Mouse (Mus musculus) neural tube, embryonic 13.5 days (tissue): ENCODE data around the gene Rps12. TPM values are rescaled to one million over a fixed set of nuclear protein-coding genes. Genes with fewer than 3 reads are reported as not detected.
A peak's percentile ranks its signal among the peaks of the same experiment; 100 is the strongest.

Experiments used
- ATAC-seq: fragments of 200-750 bp; cut with Nextera tagmentation; 2 replicates; pipeline ENCODE4 v1.8.0; 2017; ENCODE audit warnings: low read depth, mild to moderate bottlenecking, moderate TSS enrichment, moderate library complexity
- H3K27ac ChIP-seq: fragments of 300-500 bp; sonication (generic); replicated peaks from 2 replicates; pipeline ENCODE4 v1.5.1; 2015; ENCODE audit warnings: moderate library complexity, mild to moderate bottlenecking, inconsistent platforms
- H3K27me3 ChIP-seq: fragments of 300-500 bp; sonication (generic); 2 replicates; pipeline ENCODE4 v1.6.1; 2015; ENCODE audit warnings: mild to moderate bottlenecking, inconsistent platforms
- H3K36me3 ChIP-seq: fragments of 300-500 bp; sonication (generic); 2 replicates; pipeline ENCODE4 v1.6.1; 2015; ENCODE audit warnings: mild to moderate bottlenecking, inconsistent platforms
- H3K4me1 ChIP-seq: fragments of 300-500 bp; sonication (generic); replicated peaks from 2 replicates; pipeline ENCODE4 v1.6.1; 2015; ENCODE audit warnings: inconsistent platforms
- H3K4me2 ChIP-seq: fragments of 300-500 bp; sonication (generic); 2 replicates; pipeline ENCODE4 v1.6.1; 2015; ENCODE audit warnings: inconsistent platforms, mild to moderate bottlenecking, moderate library complexity
- H3K4me3 ChIP-seq: fragments of 300-500 bp; sonication (generic); 2 replicates; pipeline ENCODE4 v1.5.1; 2015; ENCODE audit warnings: mild to moderate bottlenecking, inconsistent platforms
- H3K9ac ChIP-seq: fragments of 300-500 bp; sonication (generic); 2 replicates; pipeline ENCODE4 v1.6.1; 2015; ENCODE audit warnings: moderate library complexity, mild to moderate bottlenecking, inconsistent platforms
- H3K9me3 ChIP-seq: fragments of 300-500 bp; sonication (generic); 2 replicates; pipeline ENCODE4 v1.6.1; 2016; ENCODE audit warnings: inconsistent platforms
- WGBS: fragments of 180-500 bp; shearing (Covaris S2); methylation state at CpG from one replicate; pipeline ENCODE4 v1.1.7; 2015; 5-methylcytosine and 5-hydroxymethylcytosine counted together
- polyA plus RNA-seq: library from polyadenylated mRNA; unstranded; fragments of >200 nt; fragmentation: Nextera tagmentation; extraction: Ambion mirVana; gene quantifications from 2 replicates; pipeline ENCODE4 v1.2.1, GENCODE M21; 2015

Gene Rps12
- 111 and 141 TPM in 2 replicates for polyA plus RNA-seq

- Histone ChIP-seq H3K9ac (peak within 1 kb of the TSS; percentile 96), H3K36me3 (peaks cover 31% of the 10 kb centered on the region), H3K9me3 (no peaks in the 10 kb centered on the region), H3K27me3 (no peaks in the 10 kb centered on the region), H3K4me2 (peak within 1 kb of the TSS; percentile 84), H3K4me1 (peaks cover 33% of the 10 kb centered on the region), H3K4me3 (peak within 1 kb of the TSS; percentile 91), H3K27ac (peak within 1 kb of the TSS; percentile 81)
- ATAC-seq = peak; percentile 98
- under 1% methylated on average over 49 of the region's 51 CpGs for WGBS
Observed at GRCm38 (mm10) chr10:23787062-23787821, at the start of gene Rps12. Rps12 (minus strand) TSS chr10:23787275.

GRCm38 (mm10) chr10:23836003-23836964, 49.2 kb upstream of the Rps12 start:
- Histone ChIP-seq H3K36me3 (no peaks in the 10 kb centered on the region), H3K4me3 (no peak overlapping the region), H3K27ac (no peak overlapping the region), H3K9ac (no peak overlapping the region), H3K4me2 (no peak overlapping the region), H3K9me3 (no peaks in the 10 kb centered on the region), H3K27me3 (no peaks in the 10 kb centered on the region), H3K4me1 (no peaks in the 10 kb centered on the region)
- 81% methylated on average over 9 of the region's 9 CpGs for WGBS
- ATAC-seq = no peak

DNA sequence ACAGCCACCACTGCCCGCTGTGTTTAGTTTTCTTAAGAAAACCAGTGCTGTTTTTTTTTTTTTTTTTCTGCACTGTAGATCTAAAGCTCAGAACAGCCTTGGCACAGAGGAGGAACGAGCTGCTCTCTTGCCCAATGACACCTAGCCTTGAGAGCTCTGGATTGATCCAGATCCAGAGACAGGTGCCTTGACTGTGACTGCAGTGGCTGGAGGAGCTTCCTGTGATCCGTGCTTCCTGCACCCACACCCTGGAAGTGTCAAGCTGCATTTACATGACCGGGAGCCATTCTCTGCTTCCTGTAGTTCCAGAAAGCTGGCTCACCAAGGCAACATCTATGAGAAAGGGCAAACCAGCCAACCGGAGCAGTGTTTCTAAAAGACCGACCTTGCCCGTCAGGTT, 39.4 kb upstream of the Rps12 start:
- H3K9ac ChIP-seq = no peak overlapping the region
- no peaks in the 10 kb centered on the region for H3K4me1 ChIP-seq
- no peak overlapping the region for H3K27ac ChIP-seq
- no peaks in the 10 kb centered on the region for H3K9me3 ChIP-seq
- H3K4me3 ChIP-seq = no peak overlapping the region
- no peaks in the 10 kb centered on the region for H3K27me3 ChIP-seq
- no peak for ATAC-seq
- H3K36me3 ChIP-seq = peaks cover 65% of the 10 kb centered on the region
- H3K4me2 ChIP-seq = no peak overlapping the region
- WGBS = 92% methylated on average over 7 of the region's 7 CpGs

GRCm38 (mm10) chr10:23816241-23816640, 29.2 kb upstream of the Rps12 start:
- 90% methylated on average over 7 of the region's 7 CpGs for WGBS
- no peaks in the 10 kb centered on the region for H3K9me3 ChIP-seq

DNA sequence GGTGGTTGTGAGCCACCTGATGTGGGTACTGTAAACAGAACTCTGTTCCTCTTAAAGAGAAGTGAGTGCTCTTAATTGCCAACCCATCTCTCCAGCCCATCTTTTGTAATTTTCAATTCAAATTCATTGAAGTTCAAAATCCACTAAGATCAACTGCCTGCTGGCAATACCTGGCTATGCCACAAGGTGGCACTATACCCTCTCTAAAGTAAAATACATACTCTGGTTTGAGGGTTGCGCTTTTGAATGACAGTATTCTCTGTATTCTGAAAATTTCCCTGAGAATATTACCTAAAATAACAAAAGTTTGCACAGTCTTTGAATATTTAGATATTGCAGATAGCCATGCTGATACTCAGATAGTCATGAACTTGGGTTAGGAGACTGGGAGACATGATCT, 28.1 kb upstream of the Rps12 start:
- Histone ChIP-seq H3K9ac (no peak overlapping the region), H3K27ac (no peak overlapping the region), H3K4me2 (no peak overlapping the region), H3K4me3 (no peak overlapping the region), H3K9me3 (no peaks in the 10 kb centered on the region), H3K4me1 (no peaks in the 10 kb centered on the region; the same call in 1 of the 2 replicates), H3K27me3 (no peaks in the 10 kb centered on the region), H3K36me3 (peaks cover 41% of the 10 kb centered on the region)
- WGBS = 57% methylated on average over 1 of the region's 1 CpGs
- 0 out of 2 replicates have a peak, but pooled peaks have one; percentile 38 for ATAC-seq

More at GRCm38 (mm10) chr10:23816241-23816640, 29.2 kb upstream of the Rps12 start:
- Histone ChIP-seq H3K36me3 (peaks cover 44% of the 10 kb centered on the region), H3K9ac (no peak overlapping the region), H3K27me3 (no peaks in the 10 kb centered on the region), H3K4me3 (no peak overlapping the region), H3K27ac (no peak overlapping the region), H3K4me2 (no peak overlapping the region), H3K4me1 (no peaks in the 10 kb centered on the region; the same call in 1 of the 2 replicates)
- no peak for ATAC-seq

GRCm38 (mm10) chr10:23812852-23813766, 26.0 kb upstream of the Rps12 start:
- no peak overlapping the region for H3K4me2 ChIP-seq
- no peak overlapping the region for H3K9ac ChIP-seq
- H3K36me3 ChIP-seq = peaks cover 33% of the 10 kb centered on the region
- no peak overlapping the region for H3K4me3 ChIP-seq
- ATAC-seq = no peak
- 52% methylated on average over 11 of the region's 11 CpGs for WGBS
- no peak overlapping the region for H3K27ac ChIP-seq
- H3K9me3 ChIP-seq = no peaks in the 10 kb centered on the region
- H3K27me3 ChIP-seq = no peaks in the 10 kb centered on the region
- no peaks in the 10 kb centered on the region; the same call in 1 of the 2 replicates for H3K4me1 ChIP-seq

GRCm38 (mm10) chr10:23812438-23812759, 25.3 kb upstream of the Rps12 start:
- Histone ChIP-seq H3K36me3 (peaks cover 30% of the 10 kb centered on the region), H3K27ac (no peak overlapping the region)

DNA sequence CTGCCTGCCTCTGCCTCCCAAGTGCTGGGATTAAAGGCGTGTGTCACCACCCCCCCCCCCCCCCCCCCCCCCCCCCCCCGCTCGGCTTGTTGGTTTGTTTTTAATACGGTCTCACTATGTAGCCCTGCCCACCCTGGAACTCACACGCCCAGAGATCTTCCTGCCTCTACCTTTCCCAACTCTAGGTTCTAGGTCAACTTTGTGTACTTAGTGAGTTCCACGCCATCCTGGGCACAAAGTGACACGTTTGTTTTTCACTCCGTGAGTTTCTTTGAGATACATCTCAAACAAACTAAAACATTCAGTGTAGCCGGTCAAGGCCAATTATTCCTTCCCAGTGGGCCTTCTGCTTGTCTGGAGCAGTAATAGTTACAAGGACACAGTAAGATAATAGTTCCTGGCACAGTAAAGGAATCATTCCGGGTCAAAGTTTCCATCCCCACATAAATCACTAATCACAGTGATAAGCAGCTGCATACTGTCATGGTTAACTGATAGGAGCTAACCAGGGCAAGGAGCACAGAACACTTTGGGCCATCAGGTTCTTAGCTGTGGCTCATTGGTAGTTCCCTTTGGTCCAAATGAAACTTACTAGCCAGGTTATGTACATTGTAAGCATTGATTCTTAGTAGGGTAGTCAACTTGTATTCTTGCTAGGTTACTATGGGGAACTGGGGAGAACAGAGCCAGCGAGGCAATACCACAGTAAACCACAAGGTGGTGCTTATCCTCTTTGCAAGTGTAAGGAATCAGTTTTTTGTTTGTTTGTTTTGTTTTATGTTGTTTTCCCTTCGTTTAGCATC, 24.8 kb upstream of the Rps12 start:
- WGBS = 77% methylated on average over 9 of the region's 12 CpGs
- H3K27me3 ChIP-seq = no peaks in the 10 kb centered on the region
- ATAC-seq = no peak
- H3K27ac ChIP-seq = no peak overlapping the region
- no peak overlapping the region for H3K4me3 ChIP-seq
- H3K36me3 ChIP-seq = peaks cover 32% of the 10 kb centered on the region
- no peaks in the 10 kb centered on the region for H3K9me3 ChIP-seq
- H3K4me2 ChIP-seq = no peak overlapping the region
- H3K9ac ChIP-seq = no peak overlapping the region
- H3K4me1 ChIP-seq = no peaks in the 10 kb centered on the region; the same call in 1 of the 2 replicates

More at GRCm38 (mm10) chr10:23812438-23812759, 25.3 kb upstream of the Rps12 start:
- H3K27me3 ChIP-seq = no peaks in the 10 kb centered on the region
- no peak overlapping the region for H3K4me3 ChIP-seq
- H3K9ac ChIP-seq = no peak overlapping the region
- H3K4me1 ChIP-seq = no peaks in the 10 kb centered on the region; the same call in 1 of the 2 replicates
- no peak for ATAC-seq
- no peaks in the 10 kb centered on the region for H3K9me3 ChIP-seq
- no peak overlapping the region for H3K4me2 ChIP-seq

DNA sequence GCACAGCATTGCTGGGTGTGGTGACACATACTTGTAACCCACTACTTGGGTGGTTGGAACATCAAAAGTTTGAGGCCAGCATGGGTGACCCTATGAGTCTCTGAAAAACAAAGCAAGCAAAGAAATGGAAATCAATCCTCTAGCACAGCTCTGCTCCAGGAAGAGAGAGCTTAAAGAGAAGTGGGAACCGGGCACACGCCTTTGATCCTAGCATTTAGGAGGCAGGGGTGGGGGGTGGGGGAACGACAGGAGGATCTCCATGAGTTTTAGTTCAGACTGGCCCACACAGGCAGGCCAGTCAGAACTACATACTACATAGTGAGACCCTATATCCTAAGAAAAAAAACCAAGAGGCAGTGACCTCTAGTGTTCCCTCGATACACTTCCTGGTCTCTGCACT, 19.1 kb upstream of the Rps12 start:
- H3K36me3 ChIP-seq = peaks cover 70% of the 10 kb centered on the region

GRCm38 (mm10) chr10:23804665-23805064, 17.6 kb upstream of the Rps12 start:
- ATAC-seq = no peak
- H3K4me2 ChIP-seq = no peak overlapping the region
- WGBS = 75% methylated on average over 3 of the region's 3 CpGs
- no peak overlapping the region for H3K27ac ChIP-seq
- no peaks in the 10 kb centered on the region for H3K27me3 ChIP-seq
- H3K36me3 ChIP-seq = peaks cover 73% of the 10 kb centered on the region
- no peaks in the 10 kb centered on the region for H3K9me3 ChIP-seq
- no peaks in the 10 kb centered on the region for H3K4me1 ChIP-seq
- no peak overlapping the region for H3K4me3 ChIP-seq
- H3K9ac ChIP-seq = no peak overlapping the region

More for the DNA sequence above, 19.1 kb upstream of the Rps12 start:
- H3K27me3 ChIP-seq = no peaks in the 10 kb centered on the region
- H3K27ac ChIP-seq = no peak overlapping the region
- H3K9me3 ChIP-seq = no peaks in the 10 kb centered on the region
- H3K4me3 ChIP-seq = no peak overlapping the region
- H3K4me2 ChIP-seq = no peak overlapping the region
- 30% methylated on average over 4 of the region's 4 CpGs for WGBS
- ATAC-seq = no peak
- no peak overlapping the region for H3K9ac ChIP-seq
- H3K4me1 ChIP-seq = no peaks in the 10 kb centered on the region

- Histone ChIP-seq H3K4me2 (no peak overlapping the region), H3K9me3 (no peaks in the 10 kb centered on the region), H3K36me3 (peaks cover 64% of the 10 kb centered on the region), H3K27ac (no peak overlapping the region), H3K4me3 (no peak overlapping the region), H3K27me3 (no peaks in the 10 kb centered on the region), H3K9ac (no peak overlapping the region), H3K4me1 (peaks cover 11% of the 10 kb centered on the region)
- 77% methylated on average over 3 of the region's 3 CpGs for WGBS
- ATAC-seq = no peak
Observed at GRCm38 (mm10) chr10:23802911-23803310, 15.8 kb upstream of the Rps12 start.
